In genomic region chr2:55569291-55569690, GRCm38 (mm10) we compare ENCODE assay signal across 24 mouse cellular contexts.
DNase-seq lines count a peak whose midpoint lies in the region; ATAC-seq and TF ChIP-seq lines count a peak whose summit lies in the region.
"Had no signal": no experiment of that assay in that cellular context is flagged by ENCODE, and none has a peak within 500 bp of the region (broad histone marks: within the 10 kb centered on the region; RNA-seq: fewer than 3 reads in every experiment).

No protein-coding gene starts in this region.

- no peaks in the 10 kb centered on the region for H3K36me3 ChIP-seq in intestine, embryonic 16.5 days (ENCODE audit: control insufficient read depth, insufficient read depth, low read length)
- H3K36me3 ChIP-seq in intestine, postnatal 0 days (ENCODE audit: control insufficient read depth, insufficient read depth), result no peaks in the 10 kb centered on the region
- H3K36me3 ChIP-seq: embryonic facial prominence, embryonic 13.5 days; embryonic facial prominence, embryonic 15.5 days; forebrain, embryonic 10.5 days; forebrain, embryonic 12.5 days had no signal

- 75% methylated on average over 7 of the region's 7 CpGs for WGBS in intestine, embryonic 16.5 days
- WGBS in intestine, postnatal 0 days, result 58% methylated on average over 7 of the region's 7 CpGs

- H3K4me1 ChIP-seq in intestine, embryonic 16.5 days (ENCODE audit: control insufficient read depth, insufficient read depth, low read length), result no peaks in the 10 kb centered on the region
- H3K4me1 ChIP-seq in intestine, postnatal 0 days (replicated peaks; ENCODE audit: control insufficient read depth, insufficient read depth, low read length), result no peaks in the 10 kb centered on the region
- H3K4me1 ChIP-seq: embryonic facial prominence, embryonic 13.5 days; embryonic facial prominence, embryonic 15.5 days; forebrain, embryonic 10.5 days; forebrain, embryonic 12.5 days had no signal

- no peaks in the 10 kb centered on the region for H3K27me3 ChIP-seq in intestine, embryonic 16.5 days (replicated peaks; ENCODE audit: control insufficient read depth, insufficient read depth, low read length)
- no peaks in the 10 kb centered on the region for H3K27me3 ChIP-seq in intestine, postnatal 0 days (replicated peaks; ENCODE audit: control insufficient read depth, insufficient read depth, low read length)
- H3K27me3 ChIP-seq: embryonic facial prominence, embryonic 13.5 days; embryonic facial prominence, embryonic 15.5 days; forebrain, embryonic 12.5 days; Patski had no signal

- DNase-seq in 3T3-L1 (ENCODE audit: low read depth, low spot score), result peak; percentile 59
- peak; percentile 24 for DNase-seq in adipocyte (ENCODE audit: low spot score)
- no peak for DNase-seq in adrenal gland, postnatal 36 days
- no peak for DNase-seq in ovary, postnatal 10 days (ENCODE audit: low spot score)
- DNase-seq: adrenal gland, adult 2 months; adrenal gland, postnatal 10 days; adrenal gland, postnatal 25 days; cerebellum, adult 11-12 months; cerebellum, adult 2 months; cerebellum, adult 9-10 months; cerebellum, postnatal 10 days; cerebellum, postnatal 25 days; embryo, embryonic 11 days had no signal

- no peak overlapping the region for H3K27ac ChIP-seq in intestine, embryonic 16.5 days (ENCODE audit: low read length)
- H3K27ac ChIP-seq in intestine, postnatal 0 days (ENCODE audit: low read depth, low read length), result no peak overlapping the region
- H3K27ac ChIP-seq: embryonic facial prominence, embryonic 13.5 days; embryonic facial prominence, embryonic 15.5 days; forebrain, embryonic 10.5 days; forebrain, embryonic 12.5 days had no signal

- ATAC-seq in intestine, embryonic 16.5 days, result peak; percentile 48; the same call in 1 of the 2 replicates
- no peak for ATAC-seq in intestine, postnatal 0 days
- ATAC-seq: activated CD4-positive, CD25-positive, alpha-beta regulatory T cell, adult 4 months; forebrain, embryonic 14.5 days; forebrain, embryonic 16.5 days; Patski had no signal

- H3K4me3 ChIP-seq in intestine, embryonic 16.5 days (ENCODE audit: low read length), result no peak overlapping the region
- no peak overlapping the region for H3K4me3 ChIP-seq in intestine, postnatal 0 days (ENCODE audit: low read depth, low read length)
- H3K4me3 ChIP-seq: embryonic facial prominence, embryonic 13.5 days; embryonic facial prominence, embryonic 15.5 days; erythroblast, embryonic 14.5 days; forebrain, embryonic 10.5 days; forebrain, embryonic 12.5 days had no signal

- H3K9ac ChIP-seq in intestine, embryonic 16.5 days (ENCODE audit: low read depth, low read length), result no peak overlapping the region
- no peak overlapping the region for H3K9ac ChIP-seq in intestine, postnatal 0 days (ENCODE audit: low read depth, low read length)
- H3K9ac ChIP-seq: embryonic facial prominence, embryonic 13.5 days; embryonic facial prominence, embryonic 15.5 days; forebrain, embryonic 12.5 days had no signal

- TF ChIP-seq CTCF in intestine, postnatal 0 days (IDR thresholded peaks at IDR 0.05; ENCODE audit: low read depth), result no peak

- no peaks in the 10 kb centered on the region for H3K9me3 ChIP-seq in intestine, embryonic 16.5 days (ENCODE audit: control insufficient read depth, low read length)
- H3K9me3 ChIP-seq in intestine, postnatal 0 days (ENCODE audit: control insufficient read depth), result no peaks in the 10 kb centered on the region
- H3K9me3 ChIP-seq: embryonic facial prominence, embryonic 13.5 days; embryonic facial prominence, embryonic 15.5 days; forebrain, embryonic 10.5 days; forebrain, embryonic 12.5 days had no signal

- H3K4me2 ChIP-seq in intestine, embryonic 16.5 days (ENCODE audit: low read depth, low read length), result no peak overlapping the region
- no peak overlapping the region for H3K4me2 ChIP-seq in intestine, postnatal 0 days (replicated peaks; ENCODE audit: low read depth)
- H3K4me2 ChIP-seq: embryonic facial prominence, embryonic 13.5 days; embryonic facial prominence, embryonic 15.5 days; forebrain, embryonic 12.5 days had no signal

Comparison
In these comparisons a context has a peak if more than half of its experiments do, and no peak if none do; other contexts are left out.
1. DNase-seq: peak in 3T3-L1 (single experiment) and adipocyte (single experiment); none in adrenal gland, postnatal 36 days (0 of 2) and ovary, postnatal 10 days (single experiment).